Mouse (Mus musculus) intestine, postnatal 0 days (tissue): ENCODE measurements around the gene Coa7. TPM values are rescaled to one million over a fixed set of nuclear protein-coding genes. Genes with fewer than 3 reads are reported as not detected.

Experiments used
- ATAC-seq: fragments of 200-750 bp; cut with Nextera tagmentation; 2 replicates; pipeline ENCODE4 v1.8.0; 2017; ENCODE audit warnings: mild to moderate bottlenecking, moderate TSS enrichment, moderate library complexity
- H3K27ac ChIP-seq: fragments of 300-500 bp; sonication (generic); 2 replicates; pipeline ENCODE4 v1.5.1; 2014; ENCODE audit warnings: mild to moderate bottlenecking, low read depth, low read length, moderate library complexity
- H3K27me3 ChIP-seq: fragments of 300-500 bp; sonication (generic); replicated peaks from 2 replicates; pipeline ENCODE4 v1.6.1; 2014; ENCODE audit warnings: low read length, mixed read lengths; ENCODE audit not compliant: control insufficient read depth, insufficient read depth
- H3K36me3 ChIP-seq: fragments of 300-500 bp; sonication (generic); 2 replicates; pipeline ENCODE4 v1.6.1; 2014; ENCODE audit warnings: mild to moderate bottlenecking, moderate library complexity; ENCODE audit not compliant: control insufficient read depth, insufficient read depth
- H3K4me1 ChIP-seq: fragments of 300-500 bp; sonication (generic); replicated peaks from 2 replicates; pipeline ENCODE4 v1.6.1; 2014; ENCODE audit warnings: antibody characterized with exemption, low read length, mixed read lengths; ENCODE audit not compliant: control insufficient read depth, insufficient read depth
- H3K4me2 ChIP-seq: fragments of 300-500 bp; sonication (generic); replicated peaks from 2 replicates; pipeline ENCODE4 v1.6.1; 2014; ENCODE audit warnings: low read depth, mild to moderate bottlenecking, moderate library complexity
- H3K4me3 ChIP-seq: fragments of 300-500 bp; sonication (generic); 2 replicates; pipeline ENCODE4 v1.5.1; 2014; ENCODE audit warnings: low read depth, low read length
- H3K9ac ChIP-seq: fragments of 300-500 bp; sonication (generic); 2 replicates; pipeline ENCODE4 v1.6.1; 2014; ENCODE audit warnings: mild to moderate bottlenecking, low read depth, low read length
- H3K9me3 ChIP-seq: fragments of 300-500 bp; sonication (generic); 2 replicates; pipeline ENCODE4 v1.6.1; 2016; ENCODE audit warnings: mixed run types; ENCODE audit not compliant: control insufficient read depth
- CTCF ChIP-seq: sonication (generic); IDR thresholded peaks from 2 replicates; pipeline ENCODE4 v1.5.1; 2016; ENCODE audit warnings: low read depth, mild to moderate bottlenecking, control low read depth, antibody characterized with exemption, moderate library complexity
- WGBS: fragments of 180-500 bp; shearing (Covaris S2); extraction: QIAGEN DNeasy Blood & Tissue Kit; methylation state at CpG from one replicate; pipeline ENCODE4 v1.1.7; 2014; 5-methylcytosine and 5-hydroxymethylcytosine counted together
- polyA plus RNA-seq: library from polyadenylated mRNA; unstranded; fragments of >200 nt; fragmentation: Nextera tagmentation; extraction: Ambion mirVana; gene quantifications from 2 replicates; pipeline ENCODE4 v1.2.1, GENCODE M21; 2015

Coa7 gene
- polyA plus RNA-seq, 1 experiment from 2014 or later: 83.6 TPM

- Histone ChIP-seq H3K4me1 (0 out of 2 replicates have a peak, but pooled peaks cover 2% of the 10 kb centered on the region), H3K4me2 (no peak overlapping the region), H3K27me3 (no peaks in the 10 kb centered on the region), H3K36me3 (no peaks in the 10 kb centered on the region), H3K9ac (no peak overlapping the region), H3K4me3 (no peak overlapping the region), H3K27ac (no peak overlapping the region), H3K9me3 (no peaks in the 10 kb centered on the region)
- no peak for TF ChIP-seq CTCF
- 65% methylated on average over 4 of the region's 4 CpGs for WGBS
- ATAC-seq: no peak
Measured at GRCm38 (mm10) chr4:108358498-108358897, 30.6 kb downstream of the Coa7 start.

- no peaks in the 10 kb centered on the region for H3K9me3 ChIP-seq
- TF ChIP-seq CTCF: peak; percentile 22; the same call in 1 of the 2 replicates
- H3K4me3 ChIP-seq: peak overlapping the region; percentile 18
- no peak overlapping the region for H3K27ac ChIP-seq
- H3K4me2 ChIP-seq: peak overlapping the region; percentile 56
- H3K27me3 ChIP-seq: no peaks in the 10 kb centered on the region
- no peak for ATAC-seq
- no peaks in the 10 kb centered on the region for H3K36me3 ChIP-seq
- 0 out of 2 replicates have a peak, but pooled peaks cover 2% of the 10 kb centered on the region for H3K4me1 ChIP-seq
- 21% methylated on average over 28 of the region's 28 CpGs for WGBS
- no peak overlapping the region for H3K9ac ChIP-seq
Measured at GRCm38 (mm10) chr4:108360136-108361055, 32.5 kb downstream of the Coa7 start.

GRCm38 (mm10) chr4:108362321-108363261, 34.7 kb downstream of the Coa7 start:
- Histone ChIP-seq H3K27ac (no peak overlapping the region), H3K4me2 (peak overlapping the region; percentile 48), H3K27me3 (no peaks in the 10 kb centered on the region), H3K9ac (no peak overlapping the region), H3K9me3 (no peaks in the 10 kb centered on the region), H3K4me1 (0 out of 2 replicates have a peak, but pooled peaks cover 2% of the 10 kb centered on the region), H3K4me3 (no peak overlapping the region), H3K36me3 (no peaks in the 10 kb centered on the region)
- peak; percentile 88 for ATAC-seq
- WGBS: 10% methylated on average over 18 of the region's 18 CpGs
- TF ChIP-seq CTCF: no peak

GRCm38 (mm10) chr4:108363355-108364110, 35.6 kb downstream of the Coa7 start:
- H3K4me1 ChIP-seq: 0 out of 2 replicates have a peak, but pooled peaks cover 2% of the 10 kb centered on the region
- no peak for TF ChIP-seq CTCF
- H3K27me3 ChIP-seq: no peaks in the 10 kb centered on the region
- H3K4me3 ChIP-seq: no peak overlapping the region
- no peaks in the 10 kb centered on the region for H3K36me3 ChIP-seq
- no peak for ATAC-seq
- H3K9me3 ChIP-seq: no peaks in the 10 kb centered on the region
- 28% methylated on average over 7 of the region's 7 CpGs for WGBS
- H3K4me2 ChIP-seq: peak overlapping the region; percentile 48
- no peak overlapping the region for H3K27ac ChIP-seq
- H3K9ac ChIP-seq: no peak overlapping the region

- Histone ChIP-seq H3K9ac (no peak overlapping the region), H3K4me1 (0 out of 2 replicates have a peak, but pooled peaks cover 2% of the 10 kb centered on the region), H3K4me3 (no peak overlapping the region), H3K36me3 (no peaks in the 10 kb centered on the region), H3K4me2 (no peak overlapping the region), H3K9me3 (no peaks in the 10 kb centered on the region), H3K27ac (no peak overlapping the region), H3K27me3 (no peaks in the 10 kb centered on the region)
- 40% methylated on average over 5 of the region's 5 CpGs for WGBS
- TF ChIP-seq CTCF: no peak
- ATAC-seq: no peak
Measured at GRCm38 (mm10) chr4:108364111-108364476, 36.2 kb downstream of the Coa7 start.
